Mouse (Mus musculus): ENCODE results near the gene Best3. TPM values are rescaled to one million over a fixed set of nuclear protein-coding genes. Genes with fewer than 3 reads are reported as not detected.
A peak's percentile ranks its signal among the peaks of the same experiment; 100 is the strongest.

The Best3 gene
- total RNA-seq (2021): under 1 TPM; 0.23 to 0.33 TPM
- long read RNA-seq, experiment 1: 0 reads
- long read RNA-seq, experiment 2: 0 reads

DNA sequence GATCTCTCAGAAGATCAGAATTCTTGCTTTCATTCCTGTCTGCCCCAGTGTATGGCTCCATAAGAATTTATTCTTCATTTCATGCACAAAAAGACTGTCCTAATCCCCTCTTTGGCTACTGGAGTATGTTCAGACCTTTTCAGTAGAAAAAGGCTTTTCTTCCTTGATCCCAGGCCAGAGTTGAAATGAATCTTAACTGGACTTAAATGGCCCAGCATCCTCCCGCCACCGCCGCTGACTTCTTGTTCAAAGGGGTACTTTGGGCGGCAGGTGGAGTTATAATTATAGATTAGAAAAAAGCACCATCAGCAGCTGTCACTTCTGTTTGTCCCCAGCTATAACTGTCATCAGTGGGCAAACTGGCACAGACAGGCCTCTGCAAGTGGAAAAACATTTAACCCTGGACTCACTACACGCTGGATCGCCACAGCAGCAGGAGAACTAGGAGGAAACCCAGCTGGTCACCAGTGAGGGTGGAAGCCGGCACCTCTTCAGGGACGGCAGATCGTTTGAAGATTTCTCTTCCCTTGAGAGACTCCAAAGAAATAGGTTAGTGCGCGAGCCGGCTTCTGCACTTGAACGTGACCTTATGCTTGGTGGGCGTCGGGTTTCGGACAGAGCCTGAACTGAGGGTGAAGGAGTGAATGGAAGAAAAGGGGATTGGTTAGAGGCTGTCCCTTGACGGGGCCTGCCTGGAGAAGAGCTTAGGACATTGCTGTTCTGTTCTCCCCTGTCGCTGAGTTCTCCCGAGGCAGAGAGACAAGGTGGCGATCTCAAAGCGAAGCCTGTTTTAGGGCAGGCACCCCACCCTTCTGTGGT is at the start of gene Best3:
Gene Best3 (plus strand): TSS at position 51 of the 819 bp plus-strand sequence.
- DNase-seq: no peak

DNA sequence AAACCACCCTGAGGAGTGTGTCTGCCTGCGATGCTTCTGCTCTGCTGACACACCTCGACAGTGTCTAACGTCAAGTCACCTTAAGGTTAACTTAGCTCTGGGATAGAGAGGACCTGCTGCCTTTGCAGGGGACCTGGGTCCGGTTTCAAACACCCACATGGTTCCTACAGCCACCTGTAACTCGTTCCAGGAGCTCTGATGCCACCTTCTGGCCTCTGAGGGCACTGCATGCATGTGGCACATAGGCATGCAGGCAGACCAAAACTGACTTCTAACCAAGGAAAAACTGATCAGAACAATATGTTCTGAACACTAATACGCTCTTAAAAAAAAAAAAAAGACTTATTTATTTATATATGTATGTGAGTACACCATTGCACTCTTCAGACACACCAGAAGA is 43.1 kb upstream of the Best3 start:
- DNase-seq: no peak

DNA sequence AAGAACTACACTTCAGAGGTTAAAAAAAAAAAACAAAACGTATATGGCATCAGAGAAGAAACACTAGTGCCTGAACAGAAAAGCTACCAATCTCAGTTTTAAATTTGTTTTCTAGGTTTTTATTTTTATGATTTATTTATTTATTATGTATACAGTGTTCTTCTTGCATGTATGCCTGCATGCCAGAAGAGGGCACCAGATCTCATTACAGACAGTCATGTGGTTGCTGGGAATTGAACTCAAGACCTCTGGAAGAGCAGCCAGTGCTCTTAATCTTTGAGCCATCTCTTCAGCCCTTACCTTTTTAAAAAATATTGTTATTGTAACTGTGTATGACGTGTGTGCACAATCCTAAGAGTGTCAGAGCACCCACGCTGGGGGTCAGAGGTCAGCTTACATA is 42.0 kb upstream of the Best3 start:
- DNase-seq: no peak

DNA sequence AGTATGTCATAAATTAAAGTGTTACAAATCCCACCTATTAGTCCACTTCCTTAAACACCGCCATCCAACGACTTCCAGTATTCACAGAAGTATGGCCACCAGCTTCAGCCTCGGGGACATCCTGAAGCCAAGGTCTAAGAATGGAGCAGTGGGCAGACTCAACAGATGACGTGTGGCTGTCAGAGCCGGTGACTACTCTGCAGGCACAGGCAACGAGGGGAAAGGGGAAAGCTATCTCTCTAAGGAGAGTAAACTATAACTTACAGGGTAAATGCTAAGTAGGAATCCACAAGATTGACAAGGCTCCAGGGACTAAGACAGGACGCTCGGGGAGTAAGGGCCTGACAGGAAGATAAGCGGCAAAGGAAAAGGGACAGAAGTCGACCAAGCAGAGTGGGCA is 41.2 kb upstream of the Best3 start:
- DNase-seq: no peak

DNA sequence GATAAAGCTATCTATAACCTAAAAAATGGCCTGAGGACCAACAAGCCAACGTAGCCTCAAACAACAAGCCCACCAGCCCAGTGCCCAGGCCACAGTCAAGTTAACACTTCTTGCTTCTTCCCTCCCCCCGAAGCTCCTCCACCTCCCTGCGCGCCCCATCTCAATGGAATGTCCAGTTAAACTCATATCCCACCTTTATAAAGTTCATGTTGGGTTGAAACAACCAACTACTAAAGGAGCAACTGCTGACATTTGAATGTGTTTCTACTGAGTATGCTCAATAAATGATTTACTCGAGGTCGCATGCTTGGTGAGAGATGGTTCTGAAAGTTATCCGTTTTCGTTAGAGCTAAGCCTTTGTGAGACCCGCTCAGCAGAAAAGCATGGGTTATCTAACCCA is 37.7 kb upstream of the Best3 start:
- no peak for DNase-seq

DNA sequence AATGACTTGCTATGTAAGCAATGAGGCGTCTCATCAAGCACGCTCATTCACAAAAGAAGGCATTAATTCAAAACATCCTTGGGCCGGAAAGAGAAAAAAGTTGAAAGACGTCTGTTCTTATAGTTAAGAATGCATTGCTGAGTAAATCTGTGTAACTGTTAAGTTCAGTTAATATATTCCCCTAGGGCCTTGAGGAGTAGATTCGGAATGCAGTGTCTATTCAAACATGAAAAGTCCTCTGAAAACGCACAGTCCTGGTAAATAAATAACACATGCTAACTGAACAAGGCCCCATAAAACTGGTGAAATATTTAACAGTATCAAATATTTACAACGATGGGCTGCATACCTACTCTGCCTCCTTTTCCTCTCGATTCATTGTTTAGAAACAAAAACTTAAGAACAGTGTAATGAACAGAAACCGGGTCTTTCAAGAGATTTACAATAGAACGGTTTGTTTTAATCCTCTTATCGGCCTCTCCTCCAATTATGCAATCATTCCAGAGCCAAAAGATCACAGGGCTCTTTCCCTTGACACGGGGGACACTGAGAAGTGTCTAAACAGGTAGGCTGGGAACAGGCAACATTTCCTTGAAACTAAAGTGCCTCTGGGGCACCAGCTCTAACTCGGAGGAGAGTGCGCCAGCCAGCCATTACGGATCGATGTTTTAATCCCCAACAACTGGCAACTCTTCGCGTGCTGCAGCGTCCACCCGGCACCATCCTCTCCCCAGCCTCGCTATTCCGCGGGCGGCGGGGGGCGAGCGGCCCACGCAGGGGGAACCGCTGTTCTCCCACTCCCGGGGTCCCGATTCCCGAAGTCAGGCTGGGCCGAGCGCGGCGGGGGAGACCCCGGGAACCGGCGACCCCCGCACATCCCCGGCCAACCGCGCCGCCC is 36.8 kb upstream of the Best3 start:
- DNase-seq: peak; percentile 22 to 45

DNA sequence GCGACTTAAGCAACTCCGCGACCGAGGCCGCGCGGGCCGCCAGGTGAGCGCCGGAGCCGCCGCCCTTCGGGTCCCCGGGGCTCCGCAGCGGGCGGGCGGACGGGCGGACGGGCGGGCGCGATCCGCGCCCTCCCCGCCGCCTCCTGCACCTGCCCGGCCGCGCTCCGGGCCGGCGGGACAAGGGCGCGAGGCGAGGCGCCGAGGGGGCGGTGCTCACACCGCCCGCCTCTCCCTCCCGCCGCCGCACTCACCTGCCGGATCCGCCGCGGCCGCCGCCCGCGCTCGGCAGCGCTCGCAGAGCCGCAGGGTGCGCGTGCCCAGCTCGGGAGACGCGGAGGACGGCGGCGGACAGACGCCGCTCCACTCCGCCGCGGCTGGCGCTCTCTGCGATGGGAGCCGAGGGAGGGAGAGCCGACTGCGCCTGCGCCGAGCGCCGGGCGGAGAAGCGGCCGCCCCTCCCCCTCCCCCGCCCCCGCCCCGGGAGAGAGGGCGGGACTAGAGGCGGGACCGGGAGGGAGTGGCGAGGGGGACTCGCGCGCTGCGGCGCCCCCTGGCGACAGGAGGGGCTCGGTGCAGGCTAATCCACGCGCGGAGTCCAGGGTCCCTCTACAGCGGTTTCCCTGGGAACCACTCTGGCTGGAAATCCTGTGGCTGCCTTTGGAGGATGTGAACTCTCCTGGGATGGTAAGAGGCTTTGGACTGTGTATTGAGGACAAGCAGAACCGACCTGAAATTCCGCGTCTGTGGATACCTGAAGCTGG is 35.9 kb upstream of the Best3 start, which contains the start of gene Rab3ip:
Gene Rab3ip (minus strand): TSS at position 761 of the 761 bp plus-strand sequence.
- DNase-seq: peak; percentile 91 to 96

DNA sequence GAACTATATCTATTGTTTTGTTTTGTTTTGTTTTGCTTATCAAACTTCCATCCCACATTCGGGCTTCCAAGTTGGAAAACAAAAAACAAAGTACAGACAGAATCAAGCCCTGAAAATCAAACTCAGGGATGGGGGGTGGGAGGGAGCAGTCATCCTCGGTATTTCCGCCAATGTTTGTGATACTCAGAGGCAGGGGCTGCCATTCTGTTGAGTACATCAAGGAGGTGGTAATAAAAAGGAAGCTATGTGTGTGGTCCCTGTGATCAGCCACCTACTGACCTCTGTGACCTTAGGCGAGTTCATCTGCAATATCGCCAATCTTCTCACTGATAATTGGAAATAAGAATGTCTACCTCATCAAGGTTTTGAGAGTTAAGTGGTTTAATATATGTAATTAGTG is 35.2 kb upstream of the Best3 start:
- no peak for DNase-seq

DNA sequence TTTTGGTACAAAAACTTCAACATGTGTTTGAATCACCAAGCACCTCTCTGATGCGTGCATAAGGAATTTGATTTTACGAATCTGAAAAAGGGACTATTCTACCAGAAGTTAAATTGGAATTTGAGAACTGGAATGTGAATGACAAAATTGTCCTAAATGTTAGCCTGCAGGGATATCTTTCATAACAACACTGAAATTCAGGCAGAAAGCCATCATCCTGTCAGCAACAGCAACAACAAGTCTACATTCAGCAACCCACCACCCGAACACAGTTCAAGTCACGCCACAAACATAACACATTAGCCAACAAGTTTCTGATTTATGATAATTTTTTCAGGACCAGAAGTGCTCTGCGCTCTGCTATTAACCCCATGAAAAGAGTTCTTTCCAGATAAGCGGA is 30.9 kb upstream of the Best3 start:
- no peak for DNase-seq

DNA sequence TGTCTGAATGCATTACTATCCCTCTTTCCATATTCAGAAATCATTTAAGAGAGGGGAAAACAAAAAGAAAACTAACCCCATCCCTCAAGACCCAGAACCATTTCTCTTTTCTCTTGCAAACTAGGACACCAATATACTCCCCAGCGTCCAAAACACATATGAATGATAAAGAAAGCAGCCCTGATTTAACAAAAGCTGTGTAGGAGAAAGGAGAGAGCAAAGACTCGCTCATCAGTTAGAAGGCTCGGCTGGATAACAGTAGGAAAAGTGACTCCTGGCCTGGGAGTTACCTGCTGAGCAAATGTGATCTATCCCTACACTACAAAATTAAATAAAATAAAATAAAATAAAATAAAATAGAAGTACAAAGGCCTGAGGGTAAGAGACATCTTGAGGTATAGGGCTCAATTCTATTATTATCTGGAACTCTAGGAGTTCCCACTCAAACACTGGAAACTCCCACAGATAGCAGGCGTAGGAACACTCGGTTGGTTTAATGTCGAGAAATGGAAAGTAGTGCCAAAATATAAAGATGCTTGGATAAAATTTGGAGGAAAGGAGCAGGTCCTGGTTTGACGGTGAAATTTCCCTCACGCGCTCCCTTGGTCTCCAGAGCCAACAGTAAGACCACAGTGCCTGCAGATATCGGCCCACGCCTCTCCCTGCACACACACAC is 29.5 kb upstream of the Best3 start:
- DNase-seq: no peak

DNA sequence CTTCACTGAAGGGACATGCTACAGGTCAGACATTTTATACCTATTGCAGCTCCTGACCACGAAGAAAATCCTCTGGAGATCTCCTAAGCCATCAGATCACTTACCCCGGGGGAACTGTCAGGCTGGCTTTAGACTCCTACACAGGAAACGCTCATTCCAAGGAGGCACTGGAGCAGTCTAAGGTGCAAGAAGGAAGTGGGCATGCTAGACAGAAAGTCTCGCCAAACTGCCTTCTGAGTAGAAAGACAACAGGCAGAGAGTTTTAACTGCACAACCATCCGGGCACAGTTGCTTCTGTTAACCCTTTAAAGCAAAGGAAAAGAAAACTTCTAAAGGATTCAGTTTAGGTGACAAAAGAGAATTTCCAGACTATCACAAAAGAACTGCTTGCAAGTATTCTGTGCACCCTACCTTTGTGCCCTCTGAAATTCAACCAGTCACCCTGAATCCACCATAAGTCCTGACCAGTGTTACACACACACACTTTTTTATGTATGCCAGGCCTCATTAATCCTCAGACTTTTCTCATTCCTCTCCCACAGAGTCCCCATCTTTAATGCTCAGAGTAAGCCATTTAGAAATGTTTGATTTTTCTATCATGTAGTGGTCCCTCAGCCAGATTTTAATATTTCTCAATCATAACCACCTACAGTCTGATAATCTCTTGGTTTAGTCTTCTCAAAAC is 28.1 kb upstream of the Best3 start:
- no peak for DNase-seq

DNA sequence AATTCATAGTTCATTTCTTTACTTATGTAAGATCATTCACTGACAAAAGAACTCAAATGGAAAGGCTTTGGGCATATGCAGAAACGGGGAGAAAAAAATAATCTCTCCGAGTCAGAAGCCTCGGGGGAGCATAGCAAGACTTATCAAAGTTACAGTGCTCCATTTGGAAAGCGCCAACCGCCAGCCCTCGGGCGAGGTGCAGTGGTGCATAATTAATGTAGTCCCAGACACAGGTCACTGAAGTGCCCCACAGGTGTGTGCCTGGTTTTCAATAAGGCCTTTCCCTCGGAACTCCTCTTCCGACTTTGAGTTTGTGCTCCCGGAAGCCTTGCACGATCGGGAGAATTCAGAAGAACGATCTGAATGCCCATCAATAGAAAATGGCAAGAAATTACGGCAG is 24.0 kb upstream of the Best3 start:
- no peak for DNase-seq

DNA sequence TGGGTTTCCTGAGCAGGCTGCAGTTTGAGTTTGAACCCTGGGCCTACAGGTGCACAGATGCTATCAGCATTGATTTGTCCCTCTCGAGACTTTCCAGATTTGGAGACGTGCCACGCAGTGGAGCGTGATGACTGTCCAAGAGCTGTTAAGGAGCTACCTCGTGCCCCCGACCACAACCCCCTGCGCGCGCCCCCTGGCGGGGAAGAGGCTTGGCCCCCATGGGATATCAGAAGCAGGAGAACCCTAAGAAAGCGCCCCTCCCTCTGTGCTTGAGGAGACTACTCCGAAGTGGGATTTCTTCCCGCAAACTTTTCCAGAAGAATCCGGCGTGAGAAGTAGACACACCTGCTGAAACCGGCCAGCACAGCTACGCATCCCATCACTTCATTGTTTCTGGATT is 23.3 kb upstream of the Best3 start:
- peak; percentile 10 to 27 for DNase-seq

DNA sequence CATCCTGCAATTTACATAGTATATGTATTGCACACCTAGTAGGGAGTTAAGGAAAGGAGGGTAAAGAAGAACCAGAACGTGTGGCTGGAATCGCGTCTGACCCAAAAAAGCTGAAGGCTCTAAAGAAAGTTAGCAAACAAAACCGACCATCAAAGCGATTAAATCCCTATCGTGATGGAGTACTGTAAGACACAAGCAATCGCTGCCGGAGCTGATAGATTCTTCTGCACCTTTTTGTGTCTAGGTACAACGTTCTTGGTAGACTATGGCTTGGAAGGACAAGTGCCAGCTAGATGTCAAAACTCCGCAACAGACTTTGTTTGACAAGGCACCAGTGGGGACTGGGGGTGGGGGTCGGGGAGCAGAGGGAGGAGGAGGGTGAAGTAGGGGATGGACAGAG is 22.0 kb upstream of the Best3 start:
- no peak for DNase-seq

DNA sequence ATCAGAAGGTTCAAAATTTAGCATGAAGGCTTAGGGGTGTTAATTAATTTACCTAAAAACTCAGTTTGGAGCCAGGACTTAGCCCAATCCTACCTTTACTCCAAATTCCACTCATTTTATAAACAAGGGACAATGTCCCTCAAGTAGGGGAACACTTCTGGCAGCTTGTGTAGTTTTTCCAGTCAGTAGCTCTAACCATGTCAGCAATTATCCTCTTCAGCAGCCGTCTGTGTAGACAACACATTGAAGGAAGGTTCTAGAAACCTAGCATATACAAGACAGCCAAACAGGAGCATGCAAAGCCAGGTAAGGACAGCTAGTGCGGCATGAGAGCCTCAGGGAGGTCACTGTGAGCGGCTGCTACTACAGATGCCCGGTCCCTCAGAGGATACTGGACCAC is 21.5 kb upstream of the Best3 start:
- DNase-seq: no peak

DNA sequence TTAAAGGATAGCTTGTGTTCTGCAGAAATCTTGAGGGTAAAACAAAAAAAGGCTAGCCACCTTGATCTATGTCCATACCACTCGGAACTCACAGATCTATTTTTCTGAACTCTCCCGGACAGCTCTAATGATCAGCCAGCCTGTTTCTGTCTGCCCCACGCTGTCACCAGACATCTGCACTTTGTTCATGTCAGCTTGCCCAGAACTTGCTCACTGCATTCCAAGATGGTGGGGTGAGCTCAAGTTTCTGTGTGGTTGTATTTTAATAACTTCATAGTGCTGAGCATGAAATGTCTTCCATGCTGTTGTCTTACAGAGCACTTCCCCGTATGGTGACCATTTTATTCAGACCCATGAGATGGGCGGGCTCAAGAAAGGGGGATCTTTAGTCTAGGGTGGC is 20.8 kb upstream of the Best3 start:
- no peak for DNase-seq

DNA sequence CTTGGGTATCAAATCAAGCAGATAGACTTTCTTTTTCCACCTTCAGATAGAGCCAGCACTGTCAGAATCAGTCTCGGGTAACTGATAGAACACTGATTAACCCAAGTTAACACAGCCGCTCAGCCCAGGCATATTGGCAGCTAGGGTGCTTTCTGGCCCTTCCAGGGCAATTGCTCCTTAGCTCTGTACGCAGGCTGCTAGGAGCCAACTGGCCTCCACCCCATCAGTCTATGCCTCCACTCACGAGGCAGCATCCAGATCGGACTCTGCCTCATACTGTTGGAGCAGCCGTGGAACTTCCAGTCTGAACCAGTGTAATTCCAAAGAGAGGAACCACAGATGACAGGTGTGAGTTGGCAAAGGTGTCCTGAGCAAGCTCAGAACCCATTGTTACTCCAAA is 20.0 kb upstream of the Best3 start:
- DNase-seq: no peak

DNA sequence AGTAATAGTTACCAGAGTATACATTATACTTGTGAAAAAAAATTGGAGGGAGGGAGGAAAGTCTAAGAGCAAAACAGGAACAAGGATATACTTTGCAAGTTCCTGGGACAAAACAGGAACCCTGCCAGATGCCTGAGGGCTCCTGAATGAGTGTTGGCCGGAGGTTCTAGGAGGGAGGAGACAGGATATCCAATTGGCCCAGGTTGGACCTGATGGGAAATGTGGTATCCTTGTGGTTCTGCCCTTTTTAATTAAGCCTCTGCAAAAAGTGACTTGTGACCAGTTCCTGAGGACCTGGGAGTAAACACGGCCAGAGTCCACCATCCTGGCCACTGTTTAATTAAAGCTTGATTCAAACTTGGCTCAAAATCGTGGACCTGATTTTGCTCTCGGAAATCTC is 17.4 kb upstream of the Best3 start:
- no peak for DNase-seq

DNA sequence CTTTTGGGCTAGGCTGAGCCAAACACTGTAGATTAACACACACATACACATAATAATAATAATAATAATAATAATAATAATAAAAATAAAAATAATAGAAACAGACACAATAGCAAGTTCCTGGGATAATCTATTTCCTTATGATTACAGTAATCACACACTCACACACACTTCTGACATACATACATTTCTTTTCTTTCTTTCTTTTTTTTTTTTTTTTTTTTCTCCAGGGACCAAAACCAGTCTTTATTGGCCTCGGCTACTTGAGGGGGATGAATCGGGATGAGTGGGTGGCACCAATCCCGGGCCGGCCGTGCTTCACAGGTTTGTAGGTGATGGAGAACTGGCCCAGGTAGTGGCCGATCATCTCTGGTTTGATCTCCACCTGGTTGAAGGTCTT is 13.6 kb upstream of the Best3 start, which contains the start of gene Gm10271:
Gene Gm10271 (minus strand): TSS at position 101 of the 400 bp plus-strand sequence.
- DNase-seq: no peak

DNA sequence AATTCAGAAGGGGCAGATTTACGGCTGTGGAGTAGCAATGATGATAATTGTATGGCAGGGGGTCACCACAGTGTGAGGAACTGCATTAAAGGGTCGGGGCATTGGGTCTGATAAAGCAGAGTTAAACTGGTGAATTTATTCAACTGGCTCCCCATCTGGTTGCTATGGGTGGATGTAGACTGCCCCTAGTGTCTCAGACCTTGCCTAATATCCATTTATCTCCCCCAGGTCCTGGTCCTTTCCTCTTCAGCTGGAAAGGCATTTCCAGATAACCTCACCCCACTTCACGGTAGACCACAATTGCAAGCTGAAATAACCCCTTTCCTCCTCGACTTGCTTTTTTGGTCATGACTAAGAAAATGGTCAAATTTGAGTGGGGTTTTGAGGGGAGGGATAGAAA is 8.7 kb upstream of the Best3 start:
- no peak for DNase-seq

DNA sequence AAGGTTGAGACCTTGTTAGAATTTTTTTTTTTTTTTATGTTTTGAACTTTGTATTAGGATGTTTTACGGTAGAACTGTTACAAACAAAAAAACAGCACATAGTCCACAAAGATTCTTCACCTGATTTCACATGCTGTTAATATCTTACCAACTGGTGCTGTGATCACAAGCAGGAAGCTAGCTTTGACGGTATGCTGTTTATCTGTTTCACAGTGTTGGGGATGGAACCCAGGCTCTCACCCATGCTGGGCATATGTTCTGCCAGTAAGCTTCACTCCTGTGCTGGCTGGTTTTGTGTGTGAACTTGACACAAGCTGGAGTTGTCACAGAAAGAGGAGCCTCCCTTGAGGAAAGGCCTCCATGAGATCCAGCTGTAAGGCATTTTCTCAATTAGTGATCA is 8.3 kb upstream of the Best3 start:
- DNase-seq: no peak
